Mouse (Mus musculus): ENCODE data around the gene Pacs2.

GRCm38 (mm10) chr12:112974736-112975135 is 39.6 kb upstream of the Pacs2 start:
- TF ChIP-seq CTCF (IDR thresholded peaks at IDR 0.05; ENCODE audit: low read depth, low read length): no peak
- no peak for TF ChIP-seq POLR2A (IDR thresholded peaks at IDR 0.05; ENCODE audit: extremely low read depth, insufficient read depth, low read length)
